Mouse (Mus musculus): Measurements from ENCODE around the gene Esrrg. TPM values are rescaled to one million over a fixed set of nuclear protein-coding genes. Genes with fewer than 3 reads are reported as not detected.

Esrrg gene
- total RNA-seq, 2 experiments from 2014 or later, result 35.3 to 40.0 TPM

DNA sequence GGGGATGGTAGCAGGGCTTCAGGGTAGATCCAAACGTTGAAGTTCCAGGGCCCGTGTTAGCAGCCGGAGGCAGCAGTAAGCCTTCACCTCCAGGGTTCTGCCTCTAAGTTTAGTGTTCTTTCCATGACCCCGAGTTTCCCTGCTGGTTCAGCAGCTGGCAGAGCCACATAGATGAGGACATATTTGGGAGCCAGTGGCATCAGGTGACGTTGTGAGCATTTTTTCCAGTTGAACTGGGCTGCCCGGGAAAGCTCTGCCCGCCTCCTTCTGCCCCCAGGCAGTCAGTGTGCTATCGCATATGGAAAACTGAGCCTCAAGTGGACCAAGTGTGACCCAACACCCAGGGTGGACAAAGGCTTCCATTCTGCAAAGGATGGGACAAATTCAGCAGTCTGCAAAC lies 36.7 kb downstream of the Esrrg start:
- intact Hi-C loops (cut with DNase I), result no loop called here
- peak; percentile 22 to 29 for DNase-seq

DNA sequence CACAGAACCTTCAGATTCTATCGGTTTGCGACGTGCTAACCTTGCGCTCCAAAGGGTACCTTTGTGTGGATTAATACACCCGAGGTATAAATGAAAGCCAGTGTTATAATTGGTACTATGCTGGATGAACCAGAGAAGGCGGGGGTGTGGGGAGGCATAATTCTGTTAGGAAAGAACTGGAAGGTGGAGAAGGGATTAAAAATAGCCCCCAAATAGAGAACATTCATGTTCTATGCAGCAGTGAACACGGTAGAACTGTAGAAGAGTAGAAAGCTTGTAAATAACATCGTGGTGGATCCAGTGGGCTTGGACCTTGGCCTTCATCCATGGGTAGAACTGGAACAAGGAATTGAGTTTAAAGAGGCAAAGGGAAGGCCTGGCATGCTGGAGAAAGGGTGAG lies 40.0 kb downstream of the Esrrg start:
- intact Hi-C loops (cut with DNase I), result no loop called here
- DNase-seq, result no peak

DNA sequence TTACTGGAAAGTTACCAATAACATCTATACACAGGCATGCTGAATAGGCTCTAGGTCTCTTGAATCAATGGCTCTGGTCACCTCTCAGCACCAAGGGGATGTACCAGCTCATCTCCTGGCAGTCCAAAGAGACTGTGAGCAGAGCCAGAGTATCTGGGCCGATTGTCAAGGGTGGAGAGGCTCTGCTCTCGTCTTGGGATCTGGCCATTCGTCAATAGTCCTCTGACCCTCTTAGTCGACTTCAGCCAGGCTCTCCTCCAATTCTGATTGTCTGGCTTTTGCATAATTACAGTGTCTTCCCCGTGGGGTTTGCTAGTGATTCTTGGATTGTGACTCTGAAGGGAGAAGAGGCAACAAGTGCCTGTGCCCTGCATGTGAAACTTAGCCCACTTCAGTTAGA lies 41.3 kb downstream of the Esrrg start:
- DNase-seq, result peak; percentile 58 to 59
- intact Hi-C loops (cut with DNase I), result no loop called here

GRCm38 (mm10) chr1:187650786-187651687 lies 42.4 kb downstream of the Esrrg start:
- DNase-seq, result peak; percentile 26 to 45
- intact Hi-C loops (cut with DNase I), result no loop called here

DNA sequence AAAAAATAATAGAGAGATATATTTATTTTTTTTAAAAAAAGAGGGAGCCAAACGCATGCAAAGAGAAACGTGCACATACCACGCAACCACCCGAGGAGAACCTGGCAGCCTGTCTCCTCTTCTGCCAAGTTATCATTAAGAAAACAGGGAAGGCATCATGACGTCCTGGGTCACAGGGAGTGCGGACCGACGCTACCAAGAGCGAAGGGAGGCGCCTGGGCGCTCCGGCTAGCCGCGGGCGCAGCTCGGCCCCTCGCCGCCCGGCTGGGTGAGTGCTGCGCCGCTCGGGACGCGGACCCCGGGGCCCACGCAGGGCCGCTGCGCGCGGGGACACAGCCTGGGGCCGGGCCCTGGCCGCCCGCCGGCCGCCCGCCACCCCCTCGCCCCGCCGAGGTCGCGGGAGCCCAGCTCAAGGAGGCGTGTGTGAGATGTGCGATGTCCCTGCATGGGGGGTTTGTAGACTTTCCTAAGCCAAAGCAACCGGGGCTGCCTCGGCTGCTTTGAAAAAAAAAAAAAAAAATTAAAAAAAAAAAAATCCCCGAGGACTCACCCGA lies 43.2 kb downstream of the Esrrg start:
- intact Hi-C loops (cut with DNase I), result no loop called here

GRCm38 (mm10) chr1:187652445-187652844 lies 43.9 kb downstream of the Esrrg start:
- intact Hi-C loops (cut with DNase I), result no loop called here
- DNase-seq, result peak; percentile 41 to 59

More for the DNA sequence above, 43.2 kb downstream of the Esrrg start:
- peak; percentile 58 to 64 for DNase-seq

- DNase-seq, result no peak
- intact Hi-C loops (cut with DNase I), result no loop called here
Observed at GRCm38 (mm10) chr1:187653390-187653789, 44.8 kb downstream of the Esrrg start.

DNA sequence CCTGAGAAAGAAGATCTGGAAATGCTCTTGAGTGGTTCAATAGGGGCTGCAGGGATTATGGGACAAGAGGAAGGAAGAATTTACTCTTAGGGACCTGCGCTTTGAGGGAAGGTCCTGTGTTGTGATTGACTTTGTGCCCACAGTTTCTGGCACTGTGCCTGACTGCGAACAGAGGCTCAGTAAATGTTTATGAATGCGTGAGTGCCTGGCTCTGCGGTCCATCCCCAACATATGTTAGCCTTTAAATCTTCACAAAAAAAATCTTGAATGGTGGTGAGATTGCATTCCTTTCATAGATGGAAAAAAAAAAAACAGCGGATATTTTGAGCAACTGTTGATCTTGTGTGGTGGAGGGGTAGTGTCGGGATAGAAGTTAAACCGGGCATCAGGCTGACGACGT lies 52.4 kb downstream of the Esrrg start:
- no peak for DNase-seq
- intact Hi-C loops (cut with DNase I), result no loop called here

DNA sequence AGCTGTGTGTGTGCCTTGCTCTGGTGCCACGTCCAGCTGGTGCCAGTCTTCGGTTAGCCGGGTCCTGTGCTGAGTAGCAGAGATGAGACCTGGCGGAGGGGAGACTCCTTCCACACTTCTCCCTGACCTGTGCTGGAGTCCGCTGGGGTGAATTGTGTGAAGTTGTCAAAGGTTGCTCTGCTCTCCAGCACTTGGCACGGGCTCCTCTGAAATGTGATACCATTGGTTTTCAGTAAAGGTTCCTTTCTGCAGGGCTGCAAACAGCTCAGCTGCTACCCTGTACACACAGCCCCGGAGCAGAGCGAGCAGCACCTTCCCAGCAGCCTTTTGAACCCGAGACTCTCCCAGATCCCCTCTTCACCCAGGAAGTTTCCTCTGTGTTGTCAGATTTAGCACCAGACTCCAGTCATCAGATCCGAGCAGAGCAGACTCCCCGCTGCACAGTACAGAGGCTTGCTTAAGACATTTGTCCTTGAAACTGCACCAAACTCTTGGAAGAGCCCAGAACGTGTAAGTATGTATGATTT lies 53.6 kb downstream of the Esrrg start:
- DNase-seq, result peak; percentile 66 to 68
- intact Hi-C loops (cut with DNase I), result no loop called here

DNA sequence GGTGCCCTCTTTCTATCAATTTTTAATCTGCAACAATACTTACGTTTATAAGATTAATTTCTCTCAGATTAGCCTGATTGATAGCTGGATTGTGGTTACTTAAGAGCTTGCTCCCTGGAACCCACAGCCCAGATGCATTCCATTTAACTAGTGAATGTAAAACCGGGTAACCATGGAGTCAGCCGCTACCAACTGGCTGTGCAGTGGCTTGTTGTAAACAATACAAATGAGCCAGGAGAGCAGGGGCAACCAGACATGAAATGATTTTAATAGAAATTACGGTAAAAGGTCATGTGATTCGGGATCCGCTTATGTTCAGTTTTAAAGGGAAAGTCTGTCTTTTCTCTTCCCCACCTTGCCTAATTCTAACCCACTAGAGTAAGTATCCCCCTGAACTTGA lies 54.8 kb downstream of the Esrrg start:
- DNase-seq, result no peak
- intact Hi-C loops (cut with DNase I), result no loop called here

GRCm38 (mm10) chr1:187664261-187664660 lies 55.7 kb downstream of the Esrrg start:
- no peak for DNase-seq
- intact Hi-C loops (cut with DNase I), result no loop called here

DNA sequence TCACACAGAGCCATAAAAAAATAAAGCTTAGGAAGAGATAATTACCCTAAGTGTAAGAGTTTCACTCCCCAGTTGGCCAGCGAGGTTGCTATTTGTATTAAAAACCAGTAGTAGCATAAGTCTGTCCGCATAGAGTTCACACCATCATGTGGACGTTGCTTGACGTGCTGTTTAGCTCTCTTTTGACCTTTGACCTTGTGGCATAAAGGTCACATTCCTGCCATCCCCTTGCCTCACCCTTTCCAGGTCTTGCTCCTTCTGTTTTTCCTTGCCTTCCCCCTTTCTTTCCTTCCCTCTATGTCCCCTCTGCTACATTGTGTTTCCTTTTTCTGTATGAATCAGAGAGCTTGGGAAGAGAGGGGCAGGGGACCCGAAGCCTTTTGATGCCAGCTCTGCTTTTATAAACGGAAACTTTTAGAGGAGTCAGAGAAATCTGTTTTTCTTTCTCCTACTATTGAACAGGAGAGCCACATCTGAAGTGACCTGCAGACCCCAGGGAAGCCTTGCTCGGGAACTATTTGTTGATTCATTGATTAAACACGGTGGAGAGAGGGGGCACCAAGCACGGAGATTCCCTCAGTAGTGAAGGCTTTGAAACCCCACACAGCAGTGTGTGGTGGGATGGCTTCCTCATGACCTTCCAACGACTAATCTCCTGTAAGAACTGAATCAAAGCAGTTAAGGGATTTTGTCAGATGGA lies 57.5 kb downstream of the Esrrg start:
- no peak for DNase-seq
- intact Hi-C loops (cut with DNase I), result no loop called here

- intact Hi-C loops (cut with DNase I), result no loop called here
- no peak for DNase-seq
Observed at GRCm38 (mm10) chr1:187669746-187670145, 61.2 kb downstream of the Esrrg start.

- no peak for DNase-seq
- intact Hi-C loops (cut with DNase I), result no loop called here
Observed at GRCm38 (mm10) chr1:187672446-187672845, 63.9 kb downstream of the Esrrg start.

GRCm38 (mm10) chr1:187674771-187675186 lies 66.2 kb downstream of the Esrrg start:
- intact Hi-C loops (cut with DNase I), result no loop called here
- DNase-seq, result no peak

GRCm38 (mm10) chr1:187676626-187677025 lies 68.0 kb downstream of the Esrrg start:
- no peak for DNase-seq
- intact Hi-C loops (cut with DNase I), result no loop called here

DNA sequence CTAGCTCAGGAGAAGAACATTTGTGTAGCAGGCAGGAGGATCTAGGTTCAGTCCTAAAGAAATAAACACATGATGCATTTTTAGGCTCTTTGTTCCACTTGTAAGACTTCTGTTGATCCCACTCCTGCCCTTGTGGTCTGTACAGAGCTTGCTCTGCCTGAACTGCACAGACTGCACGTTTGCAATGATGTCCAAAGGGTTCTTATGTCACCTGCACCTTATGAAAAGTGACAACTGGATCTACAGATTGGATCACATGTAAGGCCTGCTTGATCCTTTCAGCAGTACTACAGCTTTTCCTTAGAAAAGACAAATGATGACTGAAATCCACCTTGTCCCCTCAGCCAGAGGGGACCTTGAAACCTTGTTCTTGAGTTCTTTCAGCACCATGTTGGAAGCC lies 70.7 kb downstream of the Esrrg start:
- intact Hi-C loops (cut with DNase I), result no loop called here
- DNase-seq, result no peak

GRCm38 (mm10) chr1:187684519-187684918 lies 75.9 kb downstream of the Esrrg start:
- intact Hi-C loops (cut with DNase I), result no loop called here
- DNase-seq, result no peak

DNA sequence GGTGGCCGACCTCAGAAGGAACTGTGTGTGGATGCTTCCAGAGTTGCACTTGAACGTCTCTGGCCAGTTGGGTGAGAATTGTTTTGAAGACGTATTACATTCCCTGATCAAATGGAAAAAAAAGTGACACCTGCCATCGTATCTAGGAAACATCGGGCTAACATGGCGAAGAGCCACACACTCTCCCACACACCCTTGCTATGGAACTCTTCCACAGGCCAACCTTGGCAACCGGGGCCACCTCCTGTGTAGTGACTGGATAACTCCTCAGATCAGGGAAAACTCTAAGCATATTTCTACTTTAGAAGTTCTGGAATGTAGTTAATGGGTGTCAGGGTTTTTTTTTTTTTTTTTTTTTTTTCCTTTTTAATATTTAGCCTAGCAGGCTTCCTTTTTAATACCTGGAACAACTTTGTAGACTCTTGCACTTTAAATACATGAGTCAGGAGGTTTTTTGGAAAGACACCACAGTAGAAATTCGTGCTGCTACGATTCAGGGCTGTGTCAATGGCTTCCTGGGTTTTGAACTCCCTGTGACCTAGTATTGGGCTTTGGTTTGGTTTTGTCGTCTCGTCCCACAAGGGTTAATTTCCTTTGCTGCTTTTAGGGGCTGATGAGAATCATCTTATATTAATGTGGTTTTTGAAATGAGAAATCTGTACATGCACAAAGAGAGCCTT lies 83.4 kb downstream of the Esrrg start:
- intact Hi-C loops (cut with DNase I), result no loop called here

DNA sequence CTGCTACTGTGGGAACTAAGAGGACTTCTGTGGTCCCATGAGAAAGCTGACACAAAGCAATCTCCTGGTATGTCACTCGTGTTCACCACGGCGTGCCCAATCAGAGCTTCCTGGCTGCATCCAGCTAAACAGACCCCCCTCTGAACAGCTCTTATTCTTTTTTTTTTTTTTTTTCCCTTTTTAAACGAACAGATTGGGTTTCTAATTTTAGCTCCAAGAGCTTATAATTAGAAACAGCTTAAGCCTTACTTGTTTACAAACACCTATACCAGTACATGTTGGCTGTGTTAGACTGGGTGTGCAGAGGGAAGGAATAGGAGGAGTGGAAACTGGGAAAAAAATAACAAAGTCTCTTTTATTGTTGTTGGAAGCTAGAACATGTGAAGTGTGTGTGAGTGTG lies 86.3 kb downstream of the Esrrg start:
- intact Hi-C loops (cut with DNase I), result no loop called here
- DNase-seq, result no peak

More for the DNA sequence above, 83.4 kb downstream of the Esrrg start:
- DNase-seq, result no peak

- intact Hi-C loops (cut with DNase I), result no loop called here
- DNase-seq, result peak; percentile 76 to 79
Observed at GRCm38 (mm10) chr1:187698201-187698600, 89.6 kb downstream of the Esrrg start.

Data from heart, postnatal 10 days (tissue).